Mouse (Mus musculus): Measurements from ENCODE around the gene Pbx4. TPM values are rescaled to one million over a fixed set of nuclear protein-coding genes. Genes with fewer than 3 reads are reported as not detected.

Gene Pbx4
- polyA plus RNA-seq, 1 experiment from 2014 or later: 13.4 TPM

- no peaks in the 10 kb centered on the region for H3K27me3 ChIP-seq (ENCODE audit: control insufficient read depth, insufficient read depth, low read depth, low read length)
- no peak overlapping the region for H3K4me2 ChIP-seq (ENCODE audit: low read depth, low read length)
- peaks cover 5% of the 10 kb centered on the region; the same call in 1 of the 2 replicates for H3K4me1 ChIP-seq (replicated peaks; ENCODE audit: control insufficient read depth, insufficient read depth, low read length)
- no peak overlapping the region for H3K9ac ChIP-seq (ENCODE audit: low read length)
- no peaks in the 10 kb centered on the region for H3K9me3 ChIP-seq (ENCODE audit: control insufficient read depth, low read length)
- ATAC-seq (ENCODE audit: low read depth): no peak
- WGBS: 91% methylated on average over 5 of the region's 5 CpGs
- peaks cover 53% of the 10 kb centered on the region for H3K36me3 ChIP-seq (ENCODE audit: control insufficient read depth, insufficient read depth, low read length)
- no peak overlapping the region for H3K4me3 ChIP-seq (ENCODE audit: low read length)
- no peak overlapping the region for H3K27ac ChIP-seq (ENCODE audit: low read length)
Observed at GRCm38 (mm10) chr8:69807236-69807635, 25.1 kb upstream of the Pbx4 start.

- Histone ChIP-seq H3K9ac (ENCODE audit: low read length) (peak within 1 kb of the TSS; percentile 70), H3K36me3 (ENCODE audit: control insufficient read depth, insufficient read depth, low read length) (peaks cover 43% of the 10 kb centered on the region), H3K4me2 (ENCODE audit: low read depth, low read length) (peak within 1 kb of the TSS; percentile 97), H3K4me1 (replicated peaks; ENCODE audit: control insufficient read depth, insufficient read depth, low read length) (peaks cover 5% of the 10 kb centered on the region; the same call in 1 of the 2 replicates), H3K4me3 (ENCODE audit: low read length) (peak within 1 kb of the TSS; percentile 56), H3K27me3 (ENCODE audit: control insufficient read depth, insufficient read depth, low read depth, low read length) (no peaks in the 10 kb centered on the region), H3K9me3 (ENCODE audit: control insufficient read depth, low read length) (no peaks in the 10 kb centered on the region), H3K27ac (ENCODE audit: low read length) (no peak within 1 kb of the TSS)
- ATAC-seq (ENCODE audit: low read depth): peak; percentile 89
- WGBS: 8% methylated on average over 25 of the region's 28 CpGs
Observed at GRCm38 (mm10) chr8:69808094-69808863, 24.0 kb upstream of the Pbx4 start, which contains the start of gene Gmip. TSS of gene Gmip (plus strand) at chr8:69808679.

GRCm38 (mm10) chr8:69808864-69809403 lies 23.4 kb upstream of the Pbx4 start:
- WGBS: 2% methylated on average over 23 of the region's 23 CpGs
- no peak overlapping the region for H3K27ac ChIP-seq (ENCODE audit: low read length)
- H3K9me3 ChIP-seq (ENCODE audit: control insufficient read depth, low read length): no peaks in the 10 kb centered on the region
- peaks cover 36% of the 10 kb centered on the region for H3K36me3 ChIP-seq (ENCODE audit: control insufficient read depth, insufficient read depth, low read length)
- H3K4me1 ChIP-seq (replicated peaks; ENCODE audit: control insufficient read depth, insufficient read depth, low read length): peaks cover 5% of the 10 kb centered on the region; the same call in 1 of the 2 replicates
- ATAC-seq (ENCODE audit: low read depth): peak; percentile 40; the same call in 1 of the 2 replicates
- H3K27me3 ChIP-seq (ENCODE audit: control insufficient read depth, insufficient read depth, low read depth, low read length): no peaks in the 10 kb centered on the region
- H3K9ac ChIP-seq (ENCODE audit: low read length): peak overlapping the region; percentile 70
- H3K4me2 ChIP-seq (ENCODE audit: low read depth, low read length): peak overlapping the region; percentile 97
- H3K4me3 ChIP-seq (ENCODE audit: low read length): peak overlapping the region; percentile 56

- WGBS: 56% methylated on average over 3 of the region's 3 CpGs
- ATAC-seq (ENCODE audit: low read depth): no peak
- Histone ChIP-seq H3K27ac (ENCODE audit: low read length) (no peak overlapping the region), H3K4me1 (replicated peaks; ENCODE audit: control insufficient read depth, insufficient read depth, low read length) (peaks cover 5% of the 10 kb centered on the region; the same call in 1 of the 2 replicates), H3K36me3 (ENCODE audit: control insufficient read depth, insufficient read depth, low read length) (peaks cover 31% of the 10 kb centered on the region), H3K4me3 (ENCODE audit: low read length) (no peak overlapping the region), H3K9me3 (ENCODE audit: control insufficient read depth, low read length) (no peaks in the 10 kb centered on the region), H3K9ac (ENCODE audit: low read length) (no peak overlapping the region), H3K4me2 (ENCODE audit: low read depth, low read length) (no peak overlapping the region), H3K27me3 (ENCODE audit: control insufficient read depth, insufficient read depth, low read depth, low read length) (no peaks in the 10 kb centered on the region)
Observed at GRCm38 (mm10) chr8:69809820-69810219, 22.5 kb upstream of the Pbx4 start.

- no peak overlapping the region for H3K4me3 ChIP-seq (ENCODE audit: low read length)
- no peak overlapping the region for H3K9ac ChIP-seq (ENCODE audit: low read length)
- no peaks in the 10 kb centered on the region for H3K4me1 ChIP-seq (replicated peaks; ENCODE audit: control insufficient read depth, insufficient read depth, low read length)
- no peaks in the 10 kb centered on the region for H3K9me3 ChIP-seq (ENCODE audit: control insufficient read depth, low read length)
- H3K4me2 ChIP-seq (ENCODE audit: low read depth, low read length): no peak overlapping the region
- peaks cover 3% of the 10 kb centered on the region; the same call in 1 of the 2 replicates for H3K36me3 ChIP-seq (ENCODE audit: control insufficient read depth, insufficient read depth, low read length)
- no peaks in the 10 kb centered on the region for H3K27me3 ChIP-seq (ENCODE audit: control insufficient read depth, insufficient read depth, low read depth, low read length)
- WGBS: 80% methylated on average over 2 of the region's 2 CpGs
- ATAC-seq (ENCODE audit: low read depth): no peak
- no peak overlapping the region for H3K27ac ChIP-seq (ENCODE audit: low read length)
Observed at GRCm38 (mm10) chr8:69814881-69815280, 17.4 kb upstream of the Pbx4 start.

GRCm38 (mm10) chr8:69815396-69815795 lies 16.9 kb upstream of the Pbx4 start:
- no peaks in the 10 kb centered on the region for H3K9me3 ChIP-seq (ENCODE audit: control insufficient read depth, low read length)
- H3K4me2 ChIP-seq (ENCODE audit: low read depth, low read length): no peak overlapping the region
- ATAC-seq (ENCODE audit: low read depth): peak; percentile 27; the same call in 1 of the 2 replicates
- no peaks in the 10 kb centered on the region for H3K27me3 ChIP-seq (ENCODE audit: control insufficient read depth, insufficient read depth, low read depth, low read length)
- H3K27ac ChIP-seq (ENCODE audit: low read length): no peak overlapping the region
- H3K9ac ChIP-seq (ENCODE audit: low read length): no peak overlapping the region
- peaks cover 3% of the 10 kb centered on the region; the same call in 1 of the 2 replicates for H3K36me3 ChIP-seq (ENCODE audit: control insufficient read depth, insufficient read depth, low read length)
- 87% methylated on average over 4 of the region's 4 CpGs for WGBS
- H3K4me1 ChIP-seq (replicated peaks; ENCODE audit: control insufficient read depth, insufficient read depth, low read length): no peaks in the 10 kb centered on the region
- H3K4me3 ChIP-seq (ENCODE audit: low read length): no peak overlapping the region

- H3K4me3 ChIP-seq (ENCODE audit: low read length): no peak overlapping the region
- H3K9ac ChIP-seq (ENCODE audit: low read length): no peak overlapping the region
- no peak for ATAC-seq (ENCODE audit: low read depth)
- H3K4me2 ChIP-seq (ENCODE audit: low read depth, low read length): no peak overlapping the region
- H3K27ac ChIP-seq (ENCODE audit: low read length): no peak overlapping the region
- H3K36me3 ChIP-seq (ENCODE audit: control insufficient read depth, insufficient read depth, low read length): 0 out of 2 replicates have a peak, but pooled peaks cover 3% of the 10 kb centered on the region
- H3K9me3 ChIP-seq (ENCODE audit: control insufficient read depth, low read length): no peaks in the 10 kb centered on the region
- WGBS: 60% methylated on average over 9 of the region's 9 CpGs
- peaks cover 4% of the 10 kb centered on the region for H3K4me1 ChIP-seq (replicated peaks; ENCODE audit: control insufficient read depth, insufficient read depth, low read length)
- H3K27me3 ChIP-seq (ENCODE audit: control insufficient read depth, insufficient read depth, low read depth, low read length): no peaks in the 10 kb centered on the region
Observed at GRCm38 (mm10) chr8:69820466-69820865, 11.8 kb upstream of the Pbx4 start.

- 0 out of 2 replicates have a peak, but pooled peaks cover 3% of the 10 kb centered on the region for H3K36me3 ChIP-seq (ENCODE audit: control insufficient read depth, insufficient read depth, low read length)
- H3K27ac ChIP-seq (ENCODE audit: low read length): peak overlapping the region; percentile 15; the same call in 1 of the 2 replicates
- peak overlapping the region; percentile 92 for H3K4me2 ChIP-seq (ENCODE audit: low read depth, low read length)
- H3K27me3 ChIP-seq (ENCODE audit: control insufficient read depth, insufficient read depth, low read depth, low read length): no peaks in the 10 kb centered on the region
- H3K4me1 ChIP-seq (replicated peaks; ENCODE audit: control insufficient read depth, insufficient read depth, low read length): peaks cover 4% of the 10 kb centered on the region
- peak overlapping the region; percentile 60 for H3K4me3 ChIP-seq (ENCODE audit: low read length)
- H3K9me3 ChIP-seq (ENCODE audit: control insufficient read depth, low read length): no peaks in the 10 kb centered on the region
- ATAC-seq (ENCODE audit: low read depth): peak; percentile 60
- H3K9ac ChIP-seq (ENCODE audit: low read length): peak overlapping the region; percentile 69
- WGBS: 0% methylated on average over 13 of the region's 22 CpGs
Observed at GRCm38 (mm10) chr8:69821971-69822385, 10.3 kb upstream of the Pbx4 start.
